Mouse (Mus musculus) liver, embryonic 14.5 days (tissue): Measurements from ENCODE around the gene Zgpat. TPM values are rescaled to one million over a fixed set of nuclear protein-coding genes. Genes with fewer than 3 reads are reported as not detected.

Source experiments
- ATAC-seq: fragments of 200-750 bp; cut with Nextera tagmentation; 2 replicates; pipeline ENCODE4 v1.8.0; 2017; ENCODE audit warnings: moderate number of reproducible peaks, mild to moderate bottlenecking, moderate library complexity; ENCODE audit not compliant: insufficient read depth
- DNase-seq, 3 experiments: peaks; one replicate each; pipeline ENCODE4 v3.0.0-alpha.2; 2012 to 2013; ENCODE audit warnings: low read depth in 3 of 3, low spot score in 3 of 3
- H3K27ac ChIP-seq: fragments of 300-500 bp; sonication (generic); 2 replicates; pipeline ENCODE4 v1.5.1; 2014; ENCODE audit warnings: moderate library complexity, mild to moderate bottlenecking, control low read depth, inconsistent platforms
- H3K27me3 ChIP-seq: fragments of 300-500 bp; sonication (generic); 2 replicates; pipeline ENCODE4 v1.6.1; 2014; ENCODE audit warnings: mild to moderate bottlenecking, low read length, moderate library complexity; ENCODE audit not compliant: control insufficient read depth, insufficient read depth
- H3K36me3 ChIP-seq: fragments of 300-500 bp; sonication (generic); replicated peaks from 2 replicates; pipeline ENCODE4 v1.6.1; 2014; ENCODE audit warnings: low read depth; ENCODE audit not compliant: control insufficient read depth, insufficient read depth
- H3K4me1 ChIP-seq, 2 experiments: fragments of 200-500 bp in 1 of 2; fragments of 300-500 bp in 1 of 2; sonication (generic) in 1 of 2; replicated peaks; 2 replicates each; pipeline ENCODE4 v1.6.1; 2012 to 2014; ENCODE audit warnings: antibody characterized with exemption in 1 of 2, inconsistent platforms in 1 of 2, low read length in 1 of 2; ENCODE audit not compliant: control insufficient read depth in 2 of 2, insufficient read depth in 2 of 2
- H3K4me2 ChIP-seq: fragments of 300-500 bp; sonication (generic); 2 replicates; pipeline ENCODE4 v1.6.1; 2014; ENCODE audit warnings: low read depth, mild to moderate bottlenecking, control low read depth, moderate library complexity
- H3K4me3 ChIP-seq, 2 experiments: fragments of 200-500 bp in 1 of 2; fragments of 300-500 bp in 1 of 2; sonication (generic) in 1 of 2; 2 replicates each; pipeline ENCODE4 v1.5.1; 2012 to 2014; ENCODE audit warnings: low read depth in 2 of 2, low read length in 2 of 2, mild to moderate bottlenecking in 2 of 2, control low read depth in 1 of 2, inconsistent platforms in 1 of 2, moderate library complexity in 1 of 2; ENCODE audit not compliant: insufficient read depth in 1 of 2
- H3K9ac ChIP-seq: fragments of 300-500 bp; sonication (generic); replicated peaks from 2 replicates; pipeline ENCODE4 v1.6.1; 2014; ENCODE audit warnings: mild to moderate bottlenecking, control low read depth, moderate library complexity
- H3K9me3 ChIP-seq: fragments of 300-500 bp; sonication (generic); 2 replicates; pipeline ENCODE4 v1.6.1; 2016; ENCODE audit warnings: low read length, mixed read lengths; ENCODE audit not compliant: control insufficient read depth
- CTCF ChIP-seq: IDR thresholded peaks from 2 replicates; pipeline ENCODE4 v1.5.1; 2016; ENCODE audit warnings: antibody characterized with exemption, low read depth, control low read depth
- EP300 ChIP-seq: IDR thresholded peaks from 2 replicates; pipeline ENCODE4 v1.6.1; 2016; ENCODE audit warnings: antibody characterized with exemption, low read depth
- WGBS: fragments of 180-500 bp; shearing (Covaris S2); extraction: QIAGEN DNeasy Blood & Tissue Kit; methylation state at CpG from one replicate; pipeline ENCODE4 v1.1.7; 2014; ENCODE audit not compliant: insufficient replicate concordance; 5-methylcytosine and 5-hydroxymethylcytosine counted together
- polyA plus RNA-seq, 2 experiments: library from polyadenylated mRNA; depleted of rRNA in 1 of 2; stranded (reverse) in 1 of 2; unstranded in 1 of 2; fragments of >200 nt; fragmentation: Nextera tagmentation in 1 of 2; extraction: Ambion mirVana in 1 of 2; gene quantifications; 2 replicates each; pipeline versions ENCODE4 v1.2.1 to v1.2.3; 2012 to 2014

Gene Zgpat
- polyA plus RNA-seq (2012; rRNA removed) (7.7 and 8.8 TPM in 2 replicates), polyA plus RNA-seq (2014; fragmentation: Nextera tagmentation; extraction: Ambion mirVana) (8.4 and 10.5 TPM in 2 replicates)

GRCm38 (mm10) chr2:181364860-181365596 lies at the start of gene Zgpat, which contains the start of gene Arfrp1:
Gene Zgpat, plus strand, starts transcription at chr2:181364928.
Gene Arfrp1, minus strand, starts transcription at chr2:181365404.
- Histone ChIP-seq H3K9me3 (no peaks in the 10 kb centered on the region), H3K36me3 (peaks cover 10% of the 10 kb centered on the region), H3K4me1 (peaks cover 8 to 22% of the 10 kb centered on the region in 2 experiments), H3K27ac (peak within 1 kb of the TSS; percentile 80), H3K4me2 (peak within 1 kb of the TSS; percentile 78), H3K4me3 (peak within 1 kb of the TSS; percentile 87 to 97), H3K9ac (peak within 1 kb of the TSS; percentile 92), H3K27me3 (no peaks in the 10 kb centered on the region)
- TF ChIP-seq CTCF, result peak; percentile 24
- TF ChIP-seq EP300, result no peak
- DNase-seq (peak; percentile 73 to 78 (median 75)), ATAC-seq (peak; percentile 89)
- WGBS, result under 1% methylated on average over 71 of the region's 71 CpGs

- Histone ChIP-seq H3K9me3 (no peaks in the 10 kb centered on the region), H3K9ac (peak within 1 kb of the TSS; percentile 80), H3K27me3 (peaks cover 14% of the 10 kb centered on the region), H3K36me3 (peaks cover 23% of the 10 kb centered on the region), H3K4me2 (peak within 1 kb of the TSS; percentile 62), H3K27ac (peak within 1 kb of the TSS; percentile 88), H3K4me1 (peaks cover 7 to 15% of the 10 kb centered on the region in 2 experiments), H3K4me3 (peak within 1 kb of the TSS; percentile 72 to 78)
- WGBS, result 4% methylated on average over 40 of the region's 40 CpGs
- TF ChIP-seq EP300, result no peak
- TF ChIP-seq CTCF, result peak; percentile 32
- DNase-seq (peak; percentile 75 to 79 (median 76)), ATAC-seq (peak; percentile 95)
These were observed 45.3 kb upstream of the Zgpat start, which contains the start of gene Rtel1 for GRCm38 (mm10) chr2:181319248-181320102. Gene Rtel1, plus strand, starts transcription at chr2:181319739.

GRCm38 (mm10) chr2:181320103-181320499 lies 44.6 kb upstream of the Zgpat start:
- Histone ChIP-seq H3K4me1 (peaks cover 7 to 15% of the 10 kb centered on the region in 2 experiments), H3K27ac (peak overlapping the region; percentile 88), H3K4me2 (peak overlapping the region; percentile 62), H3K27me3 (peaks cover 8% of the 10 kb centered on the region), H3K4me3 (peak overlapping the region; percentile 72 to 78), H3K36me3 (peaks cover 24% of the 10 kb centered on the region), H3K9me3 (no peaks in the 10 kb centered on the region), H3K9ac (peak overlapping the region; percentile 80)
- 16% methylated on average over 7 of the region's 7 CpGs for WGBS
- no peak for TF ChIP-seq EP300
- TF ChIP-seq CTCF, result 0 out of 2 replicates have a peak, but pooled peaks have one; percentile 9
- DNase-seq, result no peak
- ATAC-seq, result peak; percentile 26; the same call in 1 of the 2 replicates

GRCm38 (mm10) chr2:181322136-181322535 lies 42.6 kb upstream of the Zgpat start:
- H3K4me1 ChIP-seq, result peaks cover 7 to 15% of the 10 kb centered on the region in 2 experiments
- H3K9ac ChIP-seq, result no peak overlapping the region
- whole genome bisulfite sequencing, result 78% methylated on average over 5 of the region's 5 CpGs
- TF ChIP-seq CTCF (no peak), EP300 (no peak)
- peaks cover 35% of the 10 kb centered on the region for H3K36me3 ChIP-seq
- H3K4me3 ChIP-seq, result no peak overlapping the region
- DNase-seq (no peak), ATAC-seq (no peak)
- H3K27me3 ChIP-seq, result no peaks in the 10 kb centered on the region
- H3K4me2 ChIP-seq, result no peak overlapping the region
- H3K9me3 ChIP-seq, result no peaks in the 10 kb centered on the region
- no peak overlapping the region for H3K27ac ChIP-seq
